Mouse (Mus musculus): ENCODE measurements around the gene Triobp. TPM values are rescaled to one million over a fixed set of nuclear protein-coding genes. Genes with fewer than 3 reads are reported as not detected.

Gene Triobp
- polyA plus RNA-seq, 1 experiment: 40.9 TPM

- TF ChIP-seq POLR2A (IDR thresholded peaks at IDR 0.05; ENCODE audit: low read depth, low read length) (no peak), CTCF (IDR thresholded peaks at IDR 0.05; ENCODE audit: extremely low read depth, insufficient read depth, insufficient read length, insufficient replicate concordance) (no peak)
- no peaks in the 10 kb centered on the region for H3K36me3 ChIP-seq (ENCODE audit: control insufficient read depth, insufficient read depth, low read length)
- H3K27me3 ChIP-seq (ENCODE audit: control insufficient read depth, insufficient read depth, low read length): no peaks in the 10 kb centered on the region
- 91% methylated on average over 8 of the region's 8 CpGs for WGBS
- peaks cover 4% of the 10 kb centered on the region; the same call in 1 of the 2 replicates for H3K4me1 ChIP-seq (ENCODE audit: control insufficient read depth, insufficient read depth, insufficient read length)
- DNase-seq (ENCODE audit: low read depth in 1 of 2, low spot score in 2 of 2): no peak
- no peak overlapping the region for H3K27ac ChIP-seq (ENCODE audit: insufficient read depth, low read length)
- H3K4me3 ChIP-seq (ENCODE audit: extremely low read depth, insufficient read depth, insufficient read length): no peak overlapping the region
Measured at GRCm38 (mm10) chr15:78977676-78978159, 30.2 kb downstream of the Triobp start.

- H3K36me3 ChIP-seq (ENCODE audit: control insufficient read depth, insufficient read depth, low read length): no peaks in the 10 kb centered on the region
- WGBS: 16% methylated on average over 4 of the region's 4 CpGs
- H3K27me3 ChIP-seq (ENCODE audit: control insufficient read depth, insufficient read depth, low read length): no peaks in the 10 kb centered on the region
- peaks cover 8% of the 10 kb centered on the region; the same call in 1 of the 2 replicates for H3K4me1 ChIP-seq (ENCODE audit: control insufficient read depth, insufficient read depth, insufficient read length)
- H3K4me3 ChIP-seq (ENCODE audit: extremely low read depth, insufficient read depth, insufficient read length): no peak overlapping the region
- TF ChIP-seq POLR2A (IDR thresholded peaks at IDR 0.05; ENCODE audit: low read depth, low read length): no peak
- no peak for TF ChIP-seq CTCF (IDR thresholded peaks at IDR 0.05; ENCODE audit: extremely low read depth, insufficient read depth, insufficient read length, insufficient replicate concordance)
- no peak for DNase-seq (ENCODE audit: low read depth in 1 of 2, low spot score in 2 of 2)
- H3K27ac ChIP-seq (ENCODE audit: insufficient read depth, low read length): no peak overlapping the region; the same call in 1 of the 2 replicates
Measured at GRCm38 (mm10) chr15:78978875-78979274, 31.4 kb downstream of the Triobp start.

DNA sequence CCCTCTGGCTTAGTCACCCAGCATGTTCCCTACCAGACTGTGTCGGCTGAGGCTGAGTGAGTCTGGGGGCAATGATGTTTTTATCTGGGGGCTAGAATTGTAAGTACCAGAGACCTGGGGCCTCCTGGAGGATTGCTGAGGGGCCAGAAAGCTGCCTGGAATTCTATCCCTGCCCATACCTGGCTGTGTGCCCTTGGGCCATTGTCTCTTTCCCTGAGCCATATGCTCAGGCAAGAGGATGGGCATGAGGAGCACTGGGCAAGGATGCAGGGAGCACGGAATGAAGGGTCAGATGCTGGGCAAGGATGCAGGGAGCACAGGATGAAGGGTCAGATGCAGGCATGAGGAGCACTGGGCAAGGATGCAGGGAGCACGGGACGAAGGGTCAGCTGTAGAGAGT lies 32.6 kb downstream of the Triobp start:
- TF ChIP-seq CTCF (IDR thresholded peaks at IDR 0.05; ENCODE audit: extremely low read depth, insufficient read depth, insufficient read length, insufficient replicate concordance): no peak
- no peak for TF ChIP-seq POLR2A (IDR thresholded peaks at IDR 0.05; ENCODE audit: low read depth, low read length)
- Histone ChIP-seq H3K27me3 (ENCODE audit: control insufficient read depth, insufficient read depth, low read length) (no peaks in the 10 kb centered on the region), H3K36me3 (ENCODE audit: control insufficient read depth, insufficient read depth, low read length) (no peaks in the 10 kb centered on the region), H3K4me3 (ENCODE audit: extremely low read depth, insufficient read depth, insufficient read length) (no peak overlapping the region), H3K27ac (ENCODE audit: insufficient read depth, low read length) (no peak overlapping the region), H3K4me1 (ENCODE audit: control insufficient read depth, insufficient read depth, insufficient read length) (peaks cover 15% of the 10 kb centered on the region; the same call in 1 of the 2 replicates)
- WGBS: 91% methylated on average over 4 of the region's 4 CpGs
- DNase-seq (ENCODE audit: low read depth in 1 of 2, low spot score in 2 of 2): no peak

DNA sequence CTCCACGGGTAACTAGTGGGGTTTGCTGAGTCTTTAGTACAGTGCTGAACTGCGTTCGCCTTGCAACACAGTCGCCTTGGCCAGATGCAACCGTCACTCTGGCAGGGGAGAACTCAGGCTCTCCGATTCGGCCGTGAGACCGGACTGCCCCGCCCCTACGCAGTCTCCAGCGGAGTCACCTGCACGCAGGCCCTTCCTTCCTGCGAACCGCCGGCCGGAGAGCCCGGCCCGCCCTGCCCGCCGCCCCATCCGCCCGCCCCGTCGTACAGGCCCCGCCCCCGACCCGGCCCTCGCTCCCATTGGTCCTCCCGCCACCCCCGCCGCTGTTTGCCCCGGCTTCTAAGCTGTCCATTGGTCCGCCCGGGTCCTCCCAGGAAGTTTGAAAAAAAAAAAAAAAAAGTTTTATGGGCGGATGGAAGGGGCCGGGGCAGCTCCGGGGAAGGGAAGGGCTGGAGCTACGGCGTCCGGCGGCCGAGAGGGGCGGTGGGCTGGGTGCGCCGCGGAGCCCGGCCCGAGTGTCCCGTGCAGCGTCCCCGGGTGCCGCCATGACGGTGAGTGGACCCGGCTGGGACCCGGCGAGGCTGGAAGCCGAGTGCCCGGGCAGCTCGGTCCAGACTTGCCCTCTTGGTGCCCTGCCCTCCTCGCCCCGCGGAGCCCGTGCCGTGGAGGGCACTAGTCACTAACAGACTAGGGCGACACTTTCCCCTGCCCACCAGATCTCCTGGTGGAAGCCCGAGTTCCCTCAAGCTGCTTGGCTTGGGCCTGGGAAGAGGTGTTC lies 35.3 kb downstream of the Triobp start:
- Histone ChIP-seq H3K4me3 (ENCODE audit: extremely low read depth, insufficient read depth, insufficient read length) (peak overlapping the region; percentile 99), H3K27ac (ENCODE audit: insufficient read depth, low read length) (peak overlapping the region; percentile 95), H3K36me3 (ENCODE audit: control insufficient read depth, insufficient read depth, low read length) (peaks cover 2% of the 10 kb centered on the region; the same call in 1 of the 2 replicates), H3K27me3 (ENCODE audit: control insufficient read depth, insufficient read depth, low read length) (no peaks in the 10 kb centered on the region), H3K4me1 (ENCODE audit: control insufficient read depth, insufficient read depth, insufficient read length) (peaks cover 15% of the 10 kb centered on the region; the same call in 1 of the 2 replicates)
- TF ChIP-seq CTCF (IDR thresholded peaks at IDR 0.05; ENCODE audit: extremely low read depth, insufficient read depth, insufficient read length, insufficient replicate concordance) (no peak), POLR2A (IDR thresholded peaks at IDR 0.05; ENCODE audit: low read depth, low read length) (peak; percentile 34; the same call in 1 of the 2 replicates)
- under 1% methylated on average over 67 of the region's 67 CpGs for WGBS
- DNase-seq (ENCODE audit: low read depth in 1 of 2, low spot score in 2 of 2): peak; percentile 77 to 87

GRCm38 (mm10) chr15:78983436-78984285 lies 36.1 kb downstream of the Triobp start:
- peak overlapping the region; percentile 99 for H3K4me3 ChIP-seq (ENCODE audit: extremely low read depth, insufficient read depth, insufficient read length)
- peaks cover 15% of the 10 kb centered on the region; the same call in 1 of the 2 replicates for H3K4me1 ChIP-seq (ENCODE audit: control insufficient read depth, insufficient read depth, insufficient read length)

DNA sequence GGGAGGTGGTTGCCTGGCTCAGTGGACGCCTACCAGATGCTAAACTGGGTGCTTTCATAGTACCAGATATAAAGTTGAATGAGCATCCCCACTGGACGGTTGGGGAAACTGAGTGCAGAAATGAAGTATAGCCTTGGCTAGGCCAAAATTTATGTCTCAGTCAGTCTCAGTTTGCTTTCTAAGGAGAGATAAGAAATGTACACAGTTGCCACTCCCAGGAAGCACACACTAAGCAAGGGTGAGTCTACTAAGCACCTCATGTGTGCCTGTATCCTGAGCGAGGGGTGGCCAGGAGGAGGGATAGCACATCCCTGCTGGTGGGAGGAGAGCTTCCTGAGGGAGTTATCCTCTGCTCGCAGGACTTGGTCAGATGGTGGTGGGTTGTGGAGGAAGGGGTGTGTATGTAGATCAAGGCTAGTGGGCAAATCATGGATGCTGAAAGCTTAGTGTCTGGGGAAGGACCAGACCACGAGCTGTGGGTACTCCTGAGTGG lies 36.8 kb downstream of the Triobp start:
- 56% methylated on average over 5 of the region's 5 CpGs for WGBS
- no peaks in the 10 kb centered on the region for H3K27me3 ChIP-seq (ENCODE audit: control insufficient read depth, insufficient read depth, low read length)
- no peak for DNase-seq (ENCODE audit: low read depth in 1 of 2, low spot score in 2 of 2)
- H3K4me1 ChIP-seq (ENCODE audit: control insufficient read depth, insufficient read depth, insufficient read length): peaks cover 15% of the 10 kb centered on the region; the same call in 1 of the 2 replicates
- H3K4me3 ChIP-seq (ENCODE audit: extremely low read depth, insufficient read depth, insufficient read length): no peak overlapping the region
- H3K27ac ChIP-seq (ENCODE audit: insufficient read depth, low read length): 0 out of 2 replicates have a peak overlapping the region, but pooled peaks have one; percentile 8
- peaks cover 3% of the 10 kb centered on the region; the same call in 1 of the 2 replicates for H3K36me3 ChIP-seq (ENCODE audit: control insufficient read depth, insufficient read depth, low read length)
- TF ChIP-seq CTCF (IDR thresholded peaks at IDR 0.05; ENCODE audit: extremely low read depth, insufficient read depth, insufficient read length, insufficient replicate concordance): no peak
- TF ChIP-seq POLR2A (IDR thresholded peaks at IDR 0.05; ENCODE audit: low read depth, low read length): no peak

More at GRCm38 (mm10) chr15:78983436-78984285, 36.1 kb downstream of the Triobp start:
- H3K27me3 ChIP-seq (ENCODE audit: control insufficient read depth, insufficient read depth, low read length): no peaks in the 10 kb centered on the region
- WGBS: 5% methylated on average over 21 of the region's 21 CpGs
- H3K27ac ChIP-seq (ENCODE audit: insufficient read depth, low read length): peak overlapping the region; percentile 95
- peak; percentile 48 to 62 for DNase-seq (ENCODE audit: low read depth in 1 of 2, low spot score in 2 of 2)
- H3K36me3 ChIP-seq (ENCODE audit: control insufficient read depth, insufficient read depth, low read length): peaks cover 3% of the 10 kb centered on the region; the same call in 1 of the 2 replicates
- no peak for TF ChIP-seq POLR2A (IDR thresholded peaks at IDR 0.05; ENCODE audit: low read depth, low read length)
- TF ChIP-seq CTCF (IDR thresholded peaks at IDR 0.05; ENCODE audit: extremely low read depth, insufficient read depth, insufficient read length, insufficient replicate concordance): no peak

Data from spleen, adult 2 months (tissue).